Mouse (Mus musculus): Measurements from ENCODE around the gene Ankrd35.
"Not testable (repeated sequence)": the region's sequence is repeated elsewhere in the genome, so short reads cannot be mapped to it uniquely, and the experiment has no call there.

Gene Ankrd35

GRCm38 (mm10) chr3:96701003-96701402 is 31.1 kb downstream of the Ankrd35 start:
- no peak for DNase-seq (ENCODE audit: extremely low read depth, insufficient read length, low spot score)

GRCm38 (mm10) chr3:96704778-96705177 is 34.8 kb downstream of the Ankrd35 start:
- no peak for DNase-seq (ENCODE audit: extremely low read depth, insufficient read length, low spot score)

- no peak for DNase-seq (ENCODE audit: extremely low read depth, insufficient read length, low spot score)
These were observed 36.3 kb downstream of the Ankrd35 start for GRCm38 (mm10) chr3:96706217-96706616.

GRCm38 (mm10) chr3:96706984-96707383 is 37.1 kb downstream of the Ankrd35 start:
- no peak for DNase-seq (ENCODE audit: extremely low read depth, insufficient read length, low spot score)

GRCm38 (mm10) chr3:96707903-96708683 is 38.2 kb downstream of the Ankrd35 start, which contains the start of gene Nudt17:
Gene Nudt17, minus strand, starts transcription at chr3:96708562.
- peak; percentile 84 for DNase-seq (ENCODE audit: extremely low read depth, insufficient read length, low spot score)

- DNase-seq (ENCODE audit: extremely low read depth, insufficient read length, low spot score) = no peak
These were observed 38.7 kb downstream of the Ankrd35 start for GRCm38 (mm10) chr3:96708684-96709064.

GRCm38 (mm10) chr3:96714286-96714685 is 44.4 kb downstream of the Ankrd35 start:
- no peak for DNase-seq (ENCODE audit: extremely low read depth, insufficient read length, low spot score)

GRCm38 (mm10) chr3:96715854-96716253 is 45.9 kb downstream of the Ankrd35 start:
- no peak for DNase-seq (ENCODE audit: extremely low read depth, insufficient read length, low spot score)

- no peak for DNase-seq (ENCODE audit: extremely low read depth, insufficient read length, low spot score)
These were observed 49.2 kb downstream of the Ankrd35 start for GRCm38 (mm10) chr3:96719173-96719572.

- peak; percentile 96 for DNase-seq (ENCODE audit: extremely low read depth, insufficient read length, low spot score)
These were observed 57.5 kb downstream of the Ankrd35 start, which contains the start of the genes Polr3c and Rnf115 for GRCm38 (mm10) chr3:96727343-96727827. Gene Polr3c, minus strand, starts transcription at chr3:96727628. Gene Rnf115, plus strand, starts transcription at chr3:96727664.

GRCm38 (mm10) chr3:96727828-96728633 is 58.1 kb downstream of the Ankrd35 start:
- no peak for DNase-seq (ENCODE audit: extremely low read depth, insufficient read length, low spot score)

- no peak for DNase-seq (ENCODE audit: extremely low read depth, insufficient read length, low spot score)
These were observed 58.9 kb downstream of the Ankrd35 start for GRCm38 (mm10) chr3:96728634-96729402.

- peak; percentile 40 for DNase-seq (ENCODE audit: extremely low read depth, insufficient read length, low spot score)
These were observed 59.5 kb downstream of the Ankrd35 start for GRCm38 (mm10) chr3:96729403-96729784.

GRCm38 (mm10) chr3:96730785-96731184 is 60.9 kb downstream of the Ankrd35 start:
- DNase-seq (ENCODE audit: extremely low read depth, insufficient read length, low spot score) = no peak

- DNase-seq (ENCODE audit: extremely low read depth, insufficient read length, low spot score) = no peak
These were observed 64.1 kb downstream of the Ankrd35 start for GRCm38 (mm10) chr3:96733984-96734383.

- no peak for DNase-seq (ENCODE audit: extremely low read depth, insufficient read length, low spot score)
These were observed 65.3 kb downstream of the Ankrd35 start for GRCm38 (mm10) chr3:96735200-96735599.

GRCm38 (mm10) chr3:96737013-96737740 is 67.2 kb downstream of the Ankrd35 start:
- no peak for DNase-seq (ENCODE audit: extremely low read depth, insufficient read length, low spot score)

GRCm38 (mm10) chr3:96737995-96738394 is 68.1 kb downstream of the Ankrd35 start:
- no peak for DNase-seq (ENCODE audit: extremely low read depth, insufficient read length, low spot score)

GRCm38 (mm10) chr3:96740279-96740678 is 70.3 kb downstream of the Ankrd35 start:
- DNase-seq (ENCODE audit: extremely low read depth, insufficient read length, low spot score) = not testable (repeated sequence)

Measured in 3134 (cell line).